Mouse (Mus musculus) spleen, adult 2 months (tissue): ENCODE data around the gene Cdh23.

ENCODE experiments used
- CTCF ChIP-seq: fragments of 200-500 bp; IDR thresholded peaks from 2 replicates; pipeline ENCODE4 v1.5.1; 2011; ENCODE audit warnings: mild to moderate bottlenecking, inconsistent platforms; ENCODE audit not compliant: insufficient read depth, insufficient read length, insufficient replicate concordance; ENCODE audit errors: extremely low read depth
- POLR2A ChIP-seq: fragments of 200-500 bp; IDR thresholded peaks from 2 replicates; pipeline ENCODE4 v1.6.1; 2011; ENCODE audit warnings: low read depth, low read length, inconsistent platforms

- TF ChIP-seq CTCF (no peak), POLR2A (no peak)
Measured at GRCm38 (mm10) chr10:60257261-60257825, 438.9 kb downstream of the Cdh23 start.
